Mouse (Mus musculus): ENCODE data around the gene Plscr1. TPM values are rescaled to one million over a fixed set of nuclear protein-coding genes. Genes with fewer than 3 reads are reported as not detected.

Gene Plscr1
- polyA plus RNA-seq, 2 experiments, result 12.3 to 23.0 TPM

GRCm38 (mm10) chr9:92316791-92317190 lies 67.2 kb downstream of the Plscr1 start:
- Histone ChIP-seq H3K36me3 (replicated peaks; ENCODE audit: control insufficient read depth, insufficient read depth, low read depth) (no peaks in the 10 kb centered on the region), H3K4me3 (ENCODE audit: insufficient read depth in 1 of 2, low read depth in 2 of 2, low read length in 2 of 2) (no peak overlapping the region), H3K27me3 (ENCODE audit: control insufficient read depth, insufficient read depth, low read length) (no peaks in the 10 kb centered on the region), H3K9me3 (ENCODE audit: control insufficient read depth, low read length) (no peaks in the 10 kb centered on the region), H3K27ac (no peak overlapping the region), H3K4me2 (ENCODE audit: low read depth) (no peak overlapping the region), H3K4me1 (replicated peaks; ENCODE audit: control insufficient read depth in 2 of 2, insufficient read depth in 2 of 2, low read length in 1 of 2) (no peaks in the 10 kb centered on the region), H3K9ac (replicated peaks) (no peak overlapping the region)
- ATAC-seq (ENCODE audit: insufficient read depth) (no peak), DNase-seq (ENCODE audit: low read depth in 3 of 3, low spot score in 3 of 3) (no peak)
- TF ChIP-seq CTCF (IDR thresholded peaks at IDR 0.05; ENCODE audit: low read depth) (no peak), EP300 (IDR thresholded peaks at IDR 0.05; ENCODE audit: low read depth) (no peak)
- 70% methylated on average over 3 of the region's 3 CpGs for WGBS (ENCODE audit: insufficient replicate concordance)

Small RNA genes within 50 kb of the gene (microRNA-seq; reads per million reads assigned to microRNA genes)
- gene Mir6386, result not detected

Other genes with a start within 250 kb of the Plscr1 start
- gene Plscr5, start 56.8 kb upstream of the Plscr1 start, polyA plus RNA-seq (2012; rRNA removed), result not detected in 2 replicates
- gene Plscr5, start 56.8 kb upstream of the Plscr1 start, polyA plus RNA-seq (2014; fragmentation: Nextera tagmentation; extraction: Ambion mirVana), result not detected in 2 replicates
- gene Plscr2, start 25.9 kb downstream of the Plscr1 start, polyA plus RNA-seq (2012; rRNA removed), result 0.12 and 0.16 TPM in 2 replicates
- 0.40 and 0.46 TPM in 2 replicates for gene Plscr2, start 25.9 kb downstream of the Plscr1 start, polyA plus RNA-seq (2014; fragmentation: Nextera tagmentation; extraction: Ambion mirVana)
- gene 1700057G04Rik, start 59.6 kb downstream of the Plscr1 start, polyA plus RNA-seq (2012; rRNA removed), result not detected in 2 replicates
- not detected in 2 replicates for gene 1700057G04Rik, start 59.6 kb downstream of the Plscr1 start, polyA plus RNA-seq (2014; fragmentation: Nextera tagmentation; extraction: Ambion mirVana)
- 0.30 and 0.35 TPM in 2 replicates for gene Plscr4, start 207.6 kb downstream of the Plscr1 start, polyA plus RNA-seq (2012; rRNA removed)
- 0.46 and 0.92 TPM in 2 replicates for gene Plscr4, start 207.6 kb downstream of the Plscr1 start, polyA plus RNA-seq (2014; fragmentation: Nextera tagmentation; extraction: Ambion mirVana)